Mouse (Mus musculus): ENCODE data around the gene Qtrt2. TPM values are rescaled to one million over a fixed set of nuclear protein-coding genes. Genes with fewer than 3 reads are reported as not detected.

Gene Qtrt2
- polyA plus RNA-seq, 1 experiment from 2014 or later: 36.4 TPM

DNA sequence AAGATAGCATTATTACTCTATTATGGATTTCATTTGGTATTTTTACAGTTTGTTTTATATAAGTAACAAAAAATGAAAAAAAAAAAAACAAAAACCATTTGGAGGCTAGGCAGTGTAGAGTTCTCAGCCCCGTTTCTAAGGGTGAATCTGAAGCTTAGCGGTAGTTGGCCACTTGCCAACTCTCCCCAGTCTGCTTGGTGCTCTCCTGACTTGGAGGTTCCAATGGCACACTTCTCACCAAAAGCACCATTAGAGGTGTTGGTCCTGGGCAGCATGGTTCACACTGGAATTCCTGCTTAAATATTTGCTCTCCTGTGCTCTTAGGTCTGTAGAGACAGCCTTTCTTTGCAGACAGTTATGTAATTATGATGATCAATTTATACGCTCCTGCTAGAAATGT is 8.8 kb upstream of the Qtrt2 start:
- no peak overlapping the region for H3K9ac ChIP-seq (replicated peaks; ENCODE audit: low read depth, low read length)
- H3K4me1 ChIP-seq (ENCODE audit: control insufficient read depth, insufficient read depth, low read length): no peaks in the 10 kb centered on the region
- H3K9me3 ChIP-seq (ENCODE audit: control insufficient read depth, low read depth, low read length): no peaks in the 10 kb centered on the region
- H3K4me2 ChIP-seq (replicated peaks; ENCODE audit: low read depth, low read length): no peak overlapping the region
- no peaks in the 10 kb centered on the region for H3K27me3 ChIP-seq (ENCODE audit: control insufficient read depth, insufficient read depth, low read length)
- H3K27ac ChIP-seq (ENCODE audit: low read length): no peak overlapping the region
- no peaks in the 10 kb centered on the region for H3K36me3 ChIP-seq (ENCODE audit: control insufficient read depth, insufficient read depth, low read length)
- no peak for ATAC-seq (ENCODE audit: insufficient number of reproducible peaks, insufficient read depth, low FRiP score, low read depth)
- no peak overlapping the region for H3K4me3 ChIP-seq (ENCODE audit: low read depth, low read length)
- 63% methylated on average over 3 of the region's 3 CpGs for WGBS

DNA sequence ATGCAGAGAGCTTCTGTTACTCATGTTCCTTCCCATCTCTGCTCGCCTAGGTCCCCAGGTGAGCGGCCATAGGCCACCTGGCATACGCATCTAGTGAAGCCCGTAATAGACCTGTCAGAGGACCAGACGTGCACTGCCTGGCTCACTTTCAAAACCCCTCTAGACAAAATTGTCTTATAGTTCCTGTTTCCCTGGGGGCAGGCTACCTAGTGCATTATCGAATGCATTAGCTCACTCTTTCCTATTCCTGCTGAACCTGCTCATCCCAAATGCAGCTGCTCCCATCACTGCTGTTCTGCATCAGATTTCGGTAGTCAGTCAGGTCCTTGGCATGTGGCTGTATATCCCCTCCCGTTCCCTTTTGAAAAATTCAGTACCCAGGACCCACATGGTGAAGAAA is 8.2 kb upstream of the Qtrt2 start:
- H3K4me3 ChIP-seq (ENCODE audit: low read depth, low read length): no peak overlapping the region
- H3K4me1 ChIP-seq (ENCODE audit: control insufficient read depth, insufficient read depth, low read length): no peaks in the 10 kb centered on the region
- no peak overlapping the region for H3K27ac ChIP-seq (ENCODE audit: low read length)
- 84% methylated on average over 8 of the region's 8 CpGs for WGBS
- H3K36me3 ChIP-seq (ENCODE audit: control insufficient read depth, insufficient read depth, low read length): no peaks in the 10 kb centered on the region
- H3K27me3 ChIP-seq (ENCODE audit: control insufficient read depth, insufficient read depth, low read length): no peaks in the 10 kb centered on the region
- no peaks in the 10 kb centered on the region for H3K9me3 ChIP-seq (ENCODE audit: control insufficient read depth, low read depth, low read length)
- no peak overlapping the region for H3K9ac ChIP-seq (replicated peaks; ENCODE audit: low read depth, low read length)
- ATAC-seq (ENCODE audit: insufficient number of reproducible peaks, insufficient read depth, low FRiP score, low read depth): no peak
- no peak overlapping the region for H3K4me2 ChIP-seq (replicated peaks; ENCODE audit: low read depth, low read length)

DNA sequence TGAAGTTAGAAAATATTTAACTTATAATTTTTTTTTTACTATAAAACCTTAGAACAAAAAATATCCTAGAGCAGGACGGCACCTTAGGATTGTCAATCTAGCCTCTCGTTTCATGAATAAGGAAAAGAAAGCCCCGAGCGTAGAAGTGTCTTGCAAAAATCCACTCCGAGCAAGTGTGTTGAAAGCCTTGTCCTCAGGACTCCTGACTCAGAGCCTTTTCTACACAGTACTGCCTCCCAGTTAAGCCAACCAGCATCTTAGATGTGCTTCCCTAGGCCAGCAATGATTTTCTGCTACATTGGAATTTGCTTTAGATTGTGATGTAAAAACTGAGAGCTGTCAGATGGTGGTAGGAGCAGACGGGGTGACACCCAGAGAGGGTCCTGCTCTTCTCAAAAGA is 6.4 kb upstream of the Qtrt2 start:
- Histone ChIP-seq H3K27me3 (ENCODE audit: control insufficient read depth, insufficient read depth, low read length) (no peaks in the 10 kb centered on the region), H3K4me1 (ENCODE audit: control insufficient read depth, insufficient read depth, low read length) (no peaks in the 10 kb centered on the region), H3K36me3 (ENCODE audit: control insufficient read depth, insufficient read depth, low read length) (no peaks in the 10 kb centered on the region), H3K9ac (replicated peaks; ENCODE audit: low read depth, low read length) (no peak overlapping the region), H3K27ac (ENCODE audit: low read length) (no peak overlapping the region), H3K4me2 (replicated peaks; ENCODE audit: low read depth, low read length) (no peak overlapping the region), H3K9me3 (ENCODE audit: control insufficient read depth, low read depth, low read length) (no peaks in the 10 kb centered on the region), H3K4me3 (ENCODE audit: low read depth, low read length) (no peak overlapping the region)
- no peak for ATAC-seq (ENCODE audit: insufficient number of reproducible peaks, insufficient read depth, low FRiP score, low read depth)
- WGBS: 85% methylated on average over 6 of the region's 6 CpGs

DNA sequence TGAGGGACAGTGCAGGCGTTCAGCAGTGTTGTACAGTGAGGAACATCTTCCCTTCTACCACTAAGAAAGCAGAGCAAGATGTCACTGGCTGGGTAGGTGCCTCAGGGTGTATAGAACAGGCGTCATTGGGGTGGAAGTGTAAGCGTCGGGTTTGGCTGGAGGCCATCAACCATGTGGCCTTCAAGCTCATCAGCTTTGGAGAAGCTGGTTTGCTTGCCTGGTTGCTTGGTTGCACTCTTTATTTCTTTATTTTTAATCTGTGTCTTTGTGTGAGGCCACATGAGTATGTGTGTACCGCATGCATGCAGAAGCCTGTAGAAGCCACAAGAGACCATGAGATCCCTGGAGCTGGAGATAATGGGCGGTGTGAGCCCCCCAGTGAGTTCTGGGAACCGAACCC is 5.7 kb upstream of the Qtrt2 start:
- no peaks in the 10 kb centered on the region for H3K36me3 ChIP-seq (ENCODE audit: control insufficient read depth, insufficient read depth, low read length)
- H3K4me3 ChIP-seq (ENCODE audit: low read depth, low read length): no peak overlapping the region
- H3K9ac ChIP-seq (replicated peaks; ENCODE audit: low read depth, low read length): no peak overlapping the region
- no peaks in the 10 kb centered on the region for H3K27me3 ChIP-seq (ENCODE audit: control insufficient read depth, insufficient read depth, low read length)
- 84% methylated on average over 7 of the region's 7 CpGs for WGBS
- H3K9me3 ChIP-seq (ENCODE audit: control insufficient read depth, low read depth, low read length): no peaks in the 10 kb centered on the region
- no peak for ATAC-seq (ENCODE audit: insufficient number of reproducible peaks, insufficient read depth, low FRiP score, low read depth)
- H3K4me1 ChIP-seq (ENCODE audit: control insufficient read depth, insufficient read depth, low read length): no peaks in the 10 kb centered on the region
- H3K27ac ChIP-seq (ENCODE audit: low read length): peak overlapping the region; percentile 21; the same call in 1 of the 2 replicates
- H3K4me2 ChIP-seq (replicated peaks; ENCODE audit: low read depth, low read length): no peak overlapping the region

DNA sequence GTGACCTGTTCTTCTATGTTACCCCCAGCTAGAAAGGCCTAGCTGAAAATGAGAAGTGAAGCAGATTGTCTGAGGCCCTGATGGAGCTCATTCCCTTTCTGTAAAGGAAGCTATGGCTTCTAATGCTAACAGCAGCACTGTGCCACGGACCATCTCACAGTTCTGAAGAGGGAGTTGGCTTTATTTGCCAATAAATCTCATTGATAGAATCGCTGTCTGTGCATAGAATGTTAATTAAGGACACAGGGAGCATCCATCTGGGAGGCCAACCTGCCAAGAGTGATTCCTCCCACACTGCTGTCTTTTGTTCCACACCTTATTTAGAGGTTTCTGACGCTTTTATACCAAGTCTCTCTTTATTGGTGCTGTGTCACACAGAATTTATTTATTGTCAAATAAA is 4.9 kb upstream of the Qtrt2 start:
- Histone ChIP-seq H3K9ac (replicated peaks; ENCODE audit: low read depth, low read length) (no peak overlapping the region), H3K27me3 (ENCODE audit: control insufficient read depth, insufficient read depth, low read length) (no peaks in the 10 kb centered on the region), H3K4me2 (replicated peaks; ENCODE audit: low read depth, low read length) (no peak overlapping the region), H3K36me3 (ENCODE audit: control insufficient read depth, insufficient read depth, low read length) (no peaks in the 10 kb centered on the region), H3K27ac (ENCODE audit: low read length) (no peak overlapping the region), H3K4me1 (ENCODE audit: control insufficient read depth, insufficient read depth, low read length) (no peaks in the 10 kb centered on the region), H3K9me3 (ENCODE audit: control insufficient read depth, low read depth, low read length) (no peaks in the 10 kb centered on the region), H3K4me3 (ENCODE audit: low read depth, low read length) (no peak overlapping the region)
- no peak for ATAC-seq (ENCODE audit: insufficient number of reproducible peaks, insufficient read depth, low FRiP score, low read depth)
- WGBS: 72% methylated on average over 3 of the region's 3 CpGs

DNA sequence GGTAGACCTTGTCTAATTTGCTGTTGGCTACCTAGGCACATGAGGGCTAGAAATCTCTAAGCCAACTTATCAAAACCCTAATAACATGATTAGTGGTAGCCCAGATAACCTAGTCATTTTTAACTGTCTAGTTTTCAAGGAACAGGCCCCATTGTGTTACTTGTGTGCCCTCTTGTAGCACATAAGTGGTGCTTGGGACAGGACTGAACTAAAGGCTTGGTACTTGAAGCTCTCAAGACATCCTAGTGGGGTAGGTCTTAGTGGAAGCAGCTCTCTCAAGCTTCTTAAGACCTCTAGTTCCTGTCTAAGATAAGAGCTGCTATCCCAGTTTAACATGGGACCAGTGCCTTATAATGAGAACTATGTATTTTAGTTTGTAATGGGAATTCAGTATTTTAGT is 4.0 kb upstream of the Qtrt2 start:
- no peaks in the 10 kb centered on the region for H3K27me3 ChIP-seq (ENCODE audit: control insufficient read depth, insufficient read depth, low read length)
- H3K4me1 ChIP-seq (ENCODE audit: control insufficient read depth, insufficient read depth, low read length): no peaks in the 10 kb centered on the region
- no peak overlapping the region for H3K9ac ChIP-seq (replicated peaks; ENCODE audit: low read depth, low read length)
- no peaks in the 10 kb centered on the region for H3K36me3 ChIP-seq (ENCODE audit: control insufficient read depth, insufficient read depth, low read length)
- H3K4me2 ChIP-seq (replicated peaks; ENCODE audit: low read depth, low read length): no peak overlapping the region
- no peaks in the 10 kb centered on the region for H3K9me3 ChIP-seq (ENCODE audit: control insufficient read depth, low read depth, low read length)
- H3K4me3 ChIP-seq (ENCODE audit: low read depth, low read length): no peak overlapping the region
- H3K27ac ChIP-seq (ENCODE audit: low read length): no peak overlapping the region
- no peak for ATAC-seq (ENCODE audit: insufficient number of reproducible peaks, insufficient read depth, low FRiP score, low read depth)

DNA sequence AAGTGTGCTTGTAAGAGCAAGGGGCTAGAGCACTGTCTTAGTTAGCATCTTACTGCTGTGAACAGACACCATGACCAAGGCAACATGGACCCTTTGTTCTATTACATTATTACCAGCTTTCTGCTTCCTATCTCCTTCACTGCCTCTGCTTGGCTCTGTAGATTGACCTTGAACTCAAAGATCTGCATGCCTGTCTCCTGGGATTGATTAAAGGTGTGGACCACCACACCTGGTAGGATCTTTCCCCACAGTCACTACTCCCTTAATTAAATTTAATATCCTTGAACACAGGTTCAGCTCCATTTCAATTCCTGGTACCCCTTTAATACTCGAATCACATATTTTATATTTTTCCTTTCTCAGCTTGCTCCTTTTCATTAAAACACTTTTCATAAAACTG is 763 bp downstream of the Qtrt2 start:
- WGBS: 98% methylated on average over 1 of the region's 1 CpGs
- no peak overlapping the region for H3K4me3 ChIP-seq (ENCODE audit: low read depth, low read length)
- ATAC-seq (ENCODE audit: insufficient number of reproducible peaks, insufficient read depth, low FRiP score, low read depth): no peak
- no peaks in the 10 kb centered on the region for H3K27me3 ChIP-seq (ENCODE audit: control insufficient read depth, insufficient read depth, low read length)
- H3K4me2 ChIP-seq (replicated peaks; ENCODE audit: low read depth, low read length): no peak overlapping the region
- no peaks in the 10 kb centered on the region for H3K36me3 ChIP-seq (ENCODE audit: control insufficient read depth, insufficient read depth, low read length)
- H3K4me1 ChIP-seq (ENCODE audit: control insufficient read depth, insufficient read depth, low read length): no peaks in the 10 kb centered on the region
- no peaks in the 10 kb centered on the region for H3K9me3 ChIP-seq (ENCODE audit: control insufficient read depth, low read depth, low read length)
- no peak overlapping the region for H3K9ac ChIP-seq (replicated peaks; ENCODE audit: low read depth, low read length)
- H3K27ac ChIP-seq (ENCODE audit: low read length): no peak overlapping the region

DNA sequence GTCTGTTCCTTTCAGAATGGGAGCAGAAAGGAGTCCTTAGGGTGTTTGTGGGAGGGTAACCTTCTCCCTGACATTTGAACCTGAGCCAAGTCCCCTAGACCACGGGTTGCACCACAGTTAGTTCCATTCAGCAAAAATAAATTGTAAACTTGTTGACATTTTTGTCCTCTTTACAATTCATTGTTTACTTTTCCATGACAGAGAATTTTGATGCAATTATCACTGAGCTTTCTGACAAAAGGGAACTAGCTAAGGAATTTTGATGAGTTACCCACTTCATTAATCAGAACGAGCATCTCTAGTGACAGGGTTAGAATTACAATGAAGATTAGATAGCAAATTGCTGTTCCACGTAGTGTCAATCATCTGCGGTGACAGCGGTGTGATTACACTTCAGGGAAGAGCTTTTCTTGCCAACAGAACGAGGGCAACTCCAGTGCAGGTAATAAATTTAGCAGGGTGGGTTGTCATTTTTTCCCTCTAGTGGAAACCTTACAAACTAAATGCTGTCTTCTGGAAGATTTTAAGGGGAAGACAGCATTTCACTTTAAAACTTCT is 1.5 kb downstream of the Qtrt2 start:
- no peak overlapping the region for H3K4me3 ChIP-seq (ENCODE audit: low read depth, low read length)
- H3K4me2 ChIP-seq (replicated peaks; ENCODE audit: low read depth, low read length): no peak overlapping the region
- no peak for ATAC-seq (ENCODE audit: insufficient number of reproducible peaks, insufficient read depth, low FRiP score, low read depth)
- H3K4me1 ChIP-seq (ENCODE audit: control insufficient read depth, insufficient read depth, low read length): no peaks in the 10 kb centered on the region
- H3K27me3 ChIP-seq (ENCODE audit: control insufficient read depth, insufficient read depth, low read length): no peaks in the 10 kb centered on the region
- no peaks in the 10 kb centered on the region for H3K36me3 ChIP-seq (ENCODE audit: control insufficient read depth, insufficient read depth, low read length)
- no peaks in the 10 kb centered on the region for H3K9me3 ChIP-seq (ENCODE audit: control insufficient read depth, low read depth, low read length)
- WGBS: 44% methylated on average over 6 of the region's 6 CpGs
- no peak overlapping the region for H3K9ac ChIP-seq (replicated peaks; ENCODE audit: low read depth, low read length)
- no peak overlapping the region for H3K27ac ChIP-seq (ENCODE audit: low read length)

DNA sequence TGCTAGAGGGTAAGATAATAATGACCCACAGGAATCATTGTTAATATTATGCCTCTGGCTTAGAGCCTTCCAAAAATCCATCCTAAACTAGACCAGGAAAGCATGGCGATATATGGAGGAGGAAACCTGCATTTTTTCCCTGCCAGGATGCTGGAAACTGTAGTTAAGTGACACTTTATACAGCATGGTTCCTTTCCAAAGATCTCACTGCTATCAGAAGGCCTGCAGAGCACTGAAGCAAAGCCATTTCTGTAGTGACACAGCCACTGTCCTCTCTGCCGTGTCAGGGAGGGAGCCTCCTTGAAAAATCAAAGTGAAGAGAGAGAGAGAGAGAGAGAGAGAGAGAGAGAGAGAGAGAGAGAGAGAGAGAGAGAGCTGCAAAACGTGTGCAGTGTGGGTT is 4.0 kb downstream of the Qtrt2 start:
- Histone ChIP-seq H3K27ac (ENCODE audit: low read length) (no peak overlapping the region), H3K4me2 (replicated peaks; ENCODE audit: low read depth, low read length) (no peak overlapping the region), H3K36me3 (ENCODE audit: control insufficient read depth, insufficient read depth, low read length) (no peaks in the 10 kb centered on the region), H3K27me3 (ENCODE audit: control insufficient read depth, insufficient read depth, low read length) (no peaks in the 10 kb centered on the region), H3K9me3 (ENCODE audit: control insufficient read depth, low read depth, low read length) (no peaks in the 10 kb centered on the region), H3K9ac (replicated peaks; ENCODE audit: low read depth, low read length) (no peak overlapping the region), H3K4me1 (ENCODE audit: control insufficient read depth, insufficient read depth, low read length) (no peaks in the 10 kb centered on the region), H3K4me3 (ENCODE audit: low read depth, low read length) (no peak overlapping the region)
- ATAC-seq (ENCODE audit: insufficient number of reproducible peaks, insufficient read depth, low FRiP score, low read depth): no peak
- WGBS: 63% methylated on average over 3 of the region's 3 CpGs
